Mouse (Mus musculus): ENCODE measurements around the gene Tmem247. TPM values are rescaled to one million over a fixed set of nuclear protein-coding genes. Genes with fewer than 3 reads are reported as not detected.

The Tmem247 gene
- not detected in 2 replicates for polyA plus RNA-seq (2014; fragmentation: Nextera tagmentation; extraction: Ambion mirVana)

DNA sequence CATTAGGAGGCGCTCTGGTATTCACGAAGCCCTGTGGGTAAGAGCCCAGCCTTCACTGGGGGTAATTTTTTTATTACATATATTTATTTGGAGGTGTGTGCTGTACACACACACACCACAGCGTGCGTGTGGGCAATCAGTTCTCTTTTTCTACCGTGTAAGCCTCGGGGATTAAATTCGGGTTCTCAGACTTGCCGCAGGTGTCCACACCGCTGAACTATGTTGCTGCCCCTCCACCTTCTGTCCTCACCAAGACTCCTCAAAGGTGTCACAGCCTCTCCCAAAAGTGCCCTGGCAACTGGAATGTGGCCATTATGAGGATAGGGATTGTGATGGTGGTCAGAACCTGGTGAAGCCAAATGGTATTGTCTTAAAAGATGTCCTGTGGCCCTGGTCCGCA is at the start of gene Tmem247:
TSS of gene Tmem247 (plus strand) at position 301 of the 400 bp plus-strand sequence.
- Histone ChIP-seq H3K9me3 (ENCODE audit: control insufficient read depth, low read length) (no peaks in the 10 kb centered on the region), H3K27me3 (replicated peaks; ENCODE audit: control insufficient read depth, insufficient read depth, low read length) (no peaks in the 10 kb centered on the region), H3K36me3 (ENCODE audit: control insufficient read depth, insufficient read depth, low read length) (no peaks in the 10 kb centered on the region), H3K9ac (ENCODE audit: low read depth, low read length) (no peak within 1 kb of the TSS), H3K27ac (ENCODE audit: low read depth, low read length) (no peak within 1 kb of the TSS), H3K4me3 (ENCODE audit: low read depth, low read length) (no peak within 1 kb of the TSS), H3K4me1 (replicated peaks; ENCODE audit: control insufficient read depth, insufficient read depth, low read length) (no peaks in the 10 kb centered on the region), H3K4me2 (no peak within 1 kb of the TSS)
- no peak for DNase-seq (ENCODE audit: low spot score)
- ATAC-seq (replicated peaks; ENCODE audit: low FRiP score): no peak
- WGBS: 86% methylated on average over 10 of the region's 10 CpGs

DNA sequence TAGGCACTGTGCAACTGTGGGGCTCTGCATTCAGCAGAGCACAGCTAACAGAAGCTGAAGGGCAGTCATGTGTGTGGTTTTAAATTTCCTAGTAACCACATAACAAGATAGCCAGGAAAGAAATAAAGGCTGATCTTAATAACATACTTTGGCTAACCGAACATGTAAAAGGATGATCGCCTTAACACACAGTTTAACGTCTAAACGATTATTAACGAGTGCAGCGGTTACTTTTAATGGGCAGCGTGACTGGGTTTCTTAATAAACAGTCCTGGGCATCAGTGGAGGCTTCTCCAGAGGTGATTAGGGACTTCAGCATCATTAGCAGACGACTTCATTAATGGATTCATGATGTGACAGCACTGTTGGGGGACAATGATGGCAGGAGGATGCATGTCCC is 46.6 kb upstream of the Tmem247 start:
- Histone ChIP-seq H3K4me1 (replicated peaks; ENCODE audit: control insufficient read depth, insufficient read depth, low read length) (0 out of 2 replicates have a peak, but pooled peaks cover 2% of the 10 kb centered on the region), H3K36me3 (ENCODE audit: control insufficient read depth, insufficient read depth, low read length) (no peaks in the 10 kb centered on the region), H3K27ac (ENCODE audit: low read depth, low read length) (no peak overlapping the region), H3K9ac (ENCODE audit: low read depth, low read length) (no peak overlapping the region), H3K4me3 (ENCODE audit: low read depth, low read length) (no peak overlapping the region), H3K9me3 (ENCODE audit: control insufficient read depth, low read length) (no peaks in the 10 kb centered on the region), H3K4me2 (no peak overlapping the region), H3K27me3 (replicated peaks; ENCODE audit: control insufficient read depth, insufficient read depth, low read length) (no peaks in the 10 kb centered on the region)
- no peak for DNase-seq (ENCODE audit: low spot score)
- 86% methylated on average over 8 of the region's 8 CpGs for WGBS
- no peak for ATAC-seq (replicated peaks; ENCODE audit: low FRiP score)

DNA sequence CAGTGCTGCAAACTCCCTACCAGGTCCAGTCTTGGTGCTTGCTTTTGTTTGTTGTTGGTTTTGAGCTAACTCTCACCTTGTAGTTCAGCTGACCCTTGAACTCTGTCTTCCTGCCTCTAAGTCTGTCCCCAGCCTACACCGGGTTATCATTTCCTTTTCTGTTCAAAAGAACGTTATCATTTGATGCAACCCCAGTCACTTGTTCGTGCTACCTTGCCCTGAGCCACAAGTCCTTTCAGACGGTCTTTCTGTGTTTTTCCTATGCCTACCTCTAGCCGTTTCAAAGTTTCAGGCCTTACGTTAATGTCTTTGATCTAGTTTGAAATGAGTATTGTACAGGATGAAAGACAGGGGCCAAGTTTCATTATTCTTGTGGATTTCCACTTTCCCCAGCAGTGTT is 44.5 kb upstream of the Tmem247 start:
- no peak for DNase-seq (ENCODE audit: low spot score)
- Histone ChIP-seq H3K27me3 (replicated peaks; ENCODE audit: control insufficient read depth, insufficient read depth, low read length) (no peaks in the 10 kb centered on the region), H3K27ac (ENCODE audit: low read depth, low read length) (no peak overlapping the region), H3K4me2 (no peak overlapping the region), H3K36me3 (ENCODE audit: control insufficient read depth, insufficient read depth, low read length) (no peaks in the 10 kb centered on the region), H3K4me1 (replicated peaks; ENCODE audit: control insufficient read depth, insufficient read depth, low read length) (0 out of 2 replicates have a peak, but pooled peaks cover 6% of the 10 kb centered on the region), H3K9ac (ENCODE audit: low read depth, low read length) (no peak overlapping the region), H3K4me3 (ENCODE audit: low read depth, low read length) (no peak overlapping the region), H3K9me3 (ENCODE audit: control insufficient read depth, low read length) (no peaks in the 10 kb centered on the region)
- ATAC-seq (replicated peaks; ENCODE audit: low FRiP score): no peak
- WGBS: 50% methylated on average over 6 of the region's 6 CpGs

DNA sequence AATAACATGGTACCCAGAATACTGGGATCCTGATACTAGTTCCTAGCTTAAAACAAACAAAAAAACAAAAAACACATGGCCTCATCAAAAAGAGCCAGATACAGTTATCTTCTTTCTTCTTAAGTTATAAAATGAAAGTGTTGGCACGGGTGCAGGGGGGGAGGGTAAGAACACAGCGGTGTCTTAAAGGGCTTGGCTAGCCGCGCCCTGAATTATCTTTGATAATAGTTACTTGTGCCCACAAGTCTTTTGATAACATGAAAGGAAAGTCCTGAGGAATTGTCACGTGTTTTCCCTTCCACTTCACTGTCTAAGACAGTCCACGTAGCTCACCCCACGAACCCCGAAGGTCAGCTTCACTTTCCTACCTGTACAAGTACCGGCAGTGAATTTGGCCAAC is 40.2 kb upstream of the Tmem247 start:
- Histone ChIP-seq H3K36me3 (ENCODE audit: control insufficient read depth, insufficient read depth, low read length) (no peaks in the 10 kb centered on the region), H3K9ac (ENCODE audit: low read depth, low read length) (no peak overlapping the region), H3K27ac (ENCODE audit: low read depth, low read length) (no peak overlapping the region), H3K9me3 (ENCODE audit: control insufficient read depth, low read length) (no peaks in the 10 kb centered on the region), H3K4me1 (replicated peaks; ENCODE audit: control insufficient read depth, insufficient read depth, low read length) (0 out of 2 replicates have a peak, but pooled peaks cover 6% of the 10 kb centered on the region), H3K27me3 (replicated peaks; ENCODE audit: control insufficient read depth, insufficient read depth, low read length) (no peaks in the 10 kb centered on the region), H3K4me3 (ENCODE audit: low read depth, low read length) (no peak overlapping the region), H3K4me2 (peak overlapping the region; percentile 23; the same call in 1 of the 2 replicates)
- peak; percentile 25 for DNase-seq (ENCODE audit: low spot score)
- ATAC-seq (replicated peaks; ENCODE audit: low FRiP score): no peak
- WGBS: 73% methylated on average over 9 of the region's 9 CpGs

DNA sequence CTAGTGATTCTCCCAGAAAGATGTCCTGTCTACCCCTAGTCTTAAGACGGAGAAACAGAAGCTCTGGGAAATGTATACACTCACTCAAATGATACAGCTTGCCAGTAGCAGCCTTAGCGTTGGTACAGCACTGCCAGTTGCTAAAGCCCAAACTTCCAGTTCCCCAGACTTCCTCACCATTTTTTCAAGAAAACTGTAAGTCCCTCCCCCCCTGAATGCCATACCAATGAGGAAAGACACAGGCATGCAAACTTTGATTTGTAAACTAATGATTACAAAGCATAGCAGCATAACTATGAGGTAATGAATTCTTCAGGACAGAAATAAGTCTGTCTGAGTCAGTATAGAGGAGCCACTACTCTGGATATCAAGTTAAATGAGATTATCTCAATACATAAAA is 39.4 kb upstream of the Tmem247 start:
- no peaks in the 10 kb centered on the region for H3K9me3 ChIP-seq (ENCODE audit: control insufficient read depth, low read length)
- DNase-seq (ENCODE audit: low spot score) (peak; percentile 15), ATAC-seq (replicated peaks; ENCODE audit: low FRiP score) (no peak)
- no peaks in the 10 kb centered on the region for H3K27me3 ChIP-seq (replicated peaks; ENCODE audit: control insufficient read depth, insufficient read depth, low read length)
- H3K27ac ChIP-seq (ENCODE audit: low read depth, low read length): no peak overlapping the region
- H3K4me3 ChIP-seq (ENCODE audit: low read depth, low read length): no peak overlapping the region
- H3K4me2 ChIP-seq: no peak overlapping the region
- no peak overlapping the region for H3K9ac ChIP-seq (ENCODE audit: low read depth, low read length)
- 66% methylated on average over 2 of the region's 2 CpGs for WGBS
- no peaks in the 10 kb centered on the region for H3K36me3 ChIP-seq (ENCODE audit: control insufficient read depth, insufficient read depth, low read length)
- 0 out of 2 replicates have a peak, but pooled peaks cover 4% of the 10 kb centered on the region for H3K4me1 ChIP-seq (replicated peaks; ENCODE audit: control insufficient read depth, insufficient read depth, low read length)

DNA sequence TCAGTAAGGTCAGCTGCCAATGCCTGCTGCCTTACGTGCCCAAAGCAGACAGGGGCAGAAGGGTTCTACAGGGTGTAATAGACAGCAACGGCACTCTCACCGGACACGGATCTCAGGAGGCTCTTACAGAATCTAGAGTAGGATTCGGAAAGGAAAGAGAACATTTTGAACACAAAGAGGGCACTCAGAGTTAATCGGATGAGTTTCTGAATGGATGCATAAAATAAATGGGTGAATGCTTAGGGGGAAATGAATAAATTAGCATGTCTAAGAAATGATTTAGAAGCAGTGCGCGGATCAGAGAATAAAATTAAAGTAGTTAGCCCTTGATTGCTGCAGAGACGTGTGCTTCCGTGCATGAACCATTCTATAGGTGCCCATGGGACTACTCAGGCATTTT is 37.1 kb upstream of the Tmem247 start:
- no peaks in the 10 kb centered on the region for H3K9me3 ChIP-seq (ENCODE audit: control insufficient read depth, low read length)
- H3K4me1 ChIP-seq (replicated peaks; ENCODE audit: control insufficient read depth, insufficient read depth, low read length): 0 out of 2 replicates have a peak, but pooled peaks cover 4% of the 10 kb centered on the region
- H3K4me3 ChIP-seq (ENCODE audit: low read depth, low read length): no peak overlapping the region
- H3K9ac ChIP-seq (ENCODE audit: low read depth, low read length): no peak overlapping the region
- H3K36me3 ChIP-seq (ENCODE audit: control insufficient read depth, insufficient read depth, low read length): no peaks in the 10 kb centered on the region
- WGBS: 84% methylated on average over 10 of the region's 10 CpGs
- DNase-seq (ENCODE audit: low spot score): no peak
- H3K27me3 ChIP-seq (replicated peaks; ENCODE audit: control insufficient read depth, insufficient read depth, low read length): no peaks in the 10 kb centered on the region
- no peak for ATAC-seq (replicated peaks; ENCODE audit: low FRiP score)
- no peak overlapping the region for H3K27ac ChIP-seq (ENCODE audit: low read depth, low read length)
- H3K4me2 ChIP-seq: no peak overlapping the region

DNA sequence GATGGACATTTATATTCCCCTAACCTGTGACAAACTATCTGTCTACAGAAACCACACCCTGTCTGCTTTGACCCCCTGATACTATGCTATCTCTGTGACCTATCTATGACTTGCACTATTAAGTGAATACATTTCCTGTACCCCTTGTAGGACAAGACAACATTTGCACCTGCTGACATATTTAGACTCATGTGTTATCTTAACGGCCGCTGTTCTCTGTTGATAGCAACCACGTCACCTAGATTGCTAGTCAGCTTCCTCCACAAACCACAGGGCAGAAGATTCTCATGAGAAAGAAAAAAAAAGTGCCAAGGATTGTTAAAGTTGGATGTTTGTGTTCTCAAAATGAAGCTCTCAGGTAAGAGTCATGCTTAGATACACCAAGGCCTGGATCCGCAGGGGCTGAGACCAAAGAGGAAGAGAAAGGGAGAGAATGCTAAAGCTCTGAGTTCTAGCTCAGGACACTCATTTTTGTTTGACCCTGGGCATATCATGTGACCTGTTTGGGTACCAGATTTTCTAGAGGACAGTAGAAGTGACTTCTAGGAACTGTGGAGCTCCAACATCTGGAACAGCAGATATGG is 36.6 kb upstream of the Tmem247 start:
- no peak overlapping the region for H3K4me2 ChIP-seq
- H3K4me1 ChIP-seq (replicated peaks; ENCODE audit: control insufficient read depth, insufficient read depth, low read length): 0 out of 2 replicates have a peak, but pooled peaks cover 4% of the 10 kb centered on the region
- H3K36me3 ChIP-seq (ENCODE audit: control insufficient read depth, insufficient read depth, low read length): no peaks in the 10 kb centered on the region
- no peak overlapping the region for H3K4me3 ChIP-seq (ENCODE audit: low read depth, low read length)
- ATAC-seq (replicated peaks; ENCODE audit: low FRiP score) (no peak), DNase-seq (ENCODE audit: low spot score) (no peak)
- H3K27me3 ChIP-seq (replicated peaks; ENCODE audit: control insufficient read depth, insufficient read depth, low read length): no peaks in the 10 kb centered on the region
- WGBS: 55% methylated on average over 4 of the region's 4 CpGs
- no peak overlapping the region for H3K27ac ChIP-seq (ENCODE audit: low read depth, low read length)
- no peak overlapping the region for H3K9ac ChIP-seq (ENCODE audit: low read depth, low read length)
- H3K9me3 ChIP-seq (ENCODE audit: control insufficient read depth, low read length): no peaks in the 10 kb centered on the region

DNA sequence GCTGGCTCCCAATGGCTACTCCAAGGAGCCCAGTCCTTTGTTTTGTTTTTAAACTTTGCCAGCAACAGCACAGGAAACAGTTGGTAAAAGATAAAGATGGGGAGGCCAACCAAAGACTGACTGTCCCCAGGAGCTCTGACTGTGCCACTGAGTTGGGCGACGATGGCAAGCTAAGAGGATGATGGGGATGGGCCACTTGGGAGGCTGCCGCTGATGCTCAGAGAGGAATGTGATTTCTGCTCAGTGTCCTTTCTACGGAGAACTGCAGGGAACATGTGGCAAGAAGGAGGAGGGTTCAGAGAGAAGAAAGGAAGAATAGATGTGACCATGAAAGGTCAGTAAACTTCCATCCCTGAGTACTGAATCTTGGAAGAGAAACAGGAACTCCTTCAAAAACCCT is 22.0 kb upstream of the Tmem247 start:
- Histone ChIP-seq H3K4me1 (replicated peaks; ENCODE audit: control insufficient read depth, insufficient read depth, low read length) (no peaks in the 10 kb centered on the region), H3K27me3 (replicated peaks; ENCODE audit: control insufficient read depth, insufficient read depth, low read length) (no peaks in the 10 kb centered on the region), H3K4me3 (ENCODE audit: low read depth, low read length) (no peak overlapping the region), H3K9ac (ENCODE audit: low read depth, low read length) (no peak overlapping the region), H3K36me3 (ENCODE audit: control insufficient read depth, insufficient read depth, low read length) (no peaks in the 10 kb centered on the region), H3K4me2 (no peak overlapping the region), H3K9me3 (ENCODE audit: control insufficient read depth, low read length) (no peaks in the 10 kb centered on the region), H3K27ac (ENCODE audit: low read depth, low read length) (no peak overlapping the region)
- ATAC-seq (replicated peaks; ENCODE audit: low FRiP score) (no peak), DNase-seq (ENCODE audit: low spot score) (no peak)
- WGBS: 70% methylated on average over 4 of the region's 4 CpGs

DNA sequence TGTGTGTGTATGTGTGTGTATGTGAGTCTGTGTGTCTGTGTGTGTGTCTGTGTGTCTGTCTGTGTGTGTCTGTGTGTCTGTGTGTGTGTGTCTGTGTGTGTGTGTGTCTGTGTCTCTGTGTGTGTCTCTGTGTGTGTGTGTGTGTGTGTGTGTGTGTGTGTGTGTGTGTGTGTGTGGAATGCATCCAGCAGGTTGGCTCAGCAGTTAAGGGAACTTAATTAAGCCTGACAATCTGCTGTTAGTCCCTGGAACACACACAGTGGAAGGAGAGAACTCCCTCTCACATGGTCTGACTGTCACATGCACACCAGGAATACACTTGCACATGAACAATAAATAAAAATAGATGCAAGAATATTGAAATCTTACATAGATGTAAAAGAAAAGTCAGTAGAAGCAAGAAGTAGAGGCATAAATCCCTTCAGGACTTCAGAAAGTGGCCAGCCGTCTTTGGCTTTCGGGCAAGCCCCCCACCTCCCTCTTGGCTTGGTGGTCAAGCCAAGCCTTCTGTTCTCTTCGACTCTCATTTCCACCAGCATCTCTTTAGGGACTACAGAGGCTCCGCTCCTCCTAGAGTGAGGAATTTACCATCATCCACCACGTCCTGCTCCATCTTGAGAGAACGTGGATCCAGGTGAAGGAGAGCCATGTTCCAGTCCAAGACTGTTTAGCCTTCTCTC is 19.5 kb upstream of the Tmem247 start:
- Histone ChIP-seq H3K27ac (ENCODE audit: low read depth, low read length) (no peak overlapping the region), H3K4me1 (replicated peaks; ENCODE audit: control insufficient read depth, insufficient read depth, low read length) (no peaks in the 10 kb centered on the region), H3K36me3 (ENCODE audit: control insufficient read depth, insufficient read depth, low read length) (no peaks in the 10 kb centered on the region), H3K4me3 (ENCODE audit: low read depth, low read length) (no peak overlapping the region), H3K9me3 (ENCODE audit: control insufficient read depth, low read length) (no peaks in the 10 kb centered on the region), H3K4me2 (no peak overlapping the region), H3K9ac (ENCODE audit: low read depth, low read length) (no peak overlapping the region), H3K27me3 (replicated peaks; ENCODE audit: control insufficient read depth, insufficient read depth, low read length) (no peaks in the 10 kb centered on the region)
- DNase-seq (ENCODE audit: low spot score) (peak; percentile 21), ATAC-seq (replicated peaks; ENCODE audit: low FRiP score) (no peak)
- 94% methylated on average over 6 of the region's 6 CpGs for WGBS
